Mouse (Mus musculus): ENCODE results near the gene Mmp7. TPM values are rescaled to one million over a fixed set of nuclear protein-coding genes. Genes with fewer than 3 reads are reported as not detected.

The Mmp7 gene
- polyA plus RNA-seq, 1 experiment = not detected

DNA sequence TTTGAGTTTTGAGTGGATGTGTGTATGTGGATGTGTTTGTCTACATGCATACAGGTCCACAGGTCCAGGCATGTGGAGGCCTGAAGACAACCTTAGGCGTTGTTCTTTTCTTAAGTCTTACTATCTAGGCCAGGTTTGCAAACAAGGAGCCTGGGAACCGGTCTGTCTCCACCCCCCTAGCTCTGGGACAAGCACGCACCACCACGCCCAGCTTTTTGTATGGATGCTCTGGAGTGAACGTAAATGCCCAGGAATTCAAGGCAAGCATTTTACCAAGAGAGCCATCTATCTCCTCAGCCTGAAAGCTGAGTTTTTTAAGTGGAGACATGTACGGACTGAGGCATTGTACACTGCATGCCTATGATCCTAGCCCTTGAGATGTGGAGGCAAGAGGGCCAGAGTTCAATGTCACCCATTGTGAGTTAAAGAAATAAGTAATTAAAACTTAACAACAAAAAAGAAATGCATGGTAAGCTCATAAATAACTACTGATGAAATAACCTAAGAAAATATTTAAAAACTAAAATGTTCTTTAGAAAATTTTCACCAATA, 32.3 kb upstream of the Mmp7 start:
- no peaks in the 10 kb centered on the region for H3K36me3 ChIP-seq (ENCODE audit: control insufficient read depth, insufficient read depth)
- H3K27me3 ChIP-seq (ENCODE audit: control insufficient read depth, insufficient read depth, insufficient read length) = no peaks in the 10 kb centered on the region
- H3K4me2 ChIP-seq (ENCODE audit: low read depth) = no peak overlapping the region
- H3K79me2 ChIP-seq (ENCODE audit: control insufficient read depth, insufficient read depth) = no peaks in the 10 kb centered on the region
- TF ChIP-seq SRF (IDR thresholded peaks at IDR 0.05; ENCODE audit: control insufficient read depth, insufficient read length, low read depth) (no peak), REST (IDR thresholded peaks at IDR 0.05; ENCODE audit: insufficient read depth, insufficient read length) (no peak), POLR2A (IDR thresholded peaks at IDR 0.05; ENCODE audit: insufficient read length, low read depth) (no peak), E2F4 (IDR thresholded peaks at IDR 0.05; ENCODE audit: insufficient read depth) (no peak), MYOG (IDR thresholded peaks at IDR 0.05; ENCODE audit: control insufficient read depth in 1 of 3, insufficient read depth in 1 of 3, insufficient read length in 2 of 3, low read depth in 2 of 3) (no peak), TCF12 (IDR thresholded peaks at IDR 0.05; ENCODE audit: insufficient read depth, poor library complexity, severe bottlenecking) (no peak), POLR2AphosphoS2 (IDR thresholded peaks at IDR 0.05; ENCODE audit: insufficient read length, low read depth) (no peak), CEBPB (IDR thresholded peaks at IDR 0.05; ENCODE audit: insufficient read depth, poor library complexity, severe bottlenecking) (no peak), MAX (IDR thresholded peaks at IDR 0.05; ENCODE audit: low read depth) (no peak)
- H3ac ChIP-seq (ENCODE audit: control insufficient read depth, insufficient read length) = no peak overlapping the region
- no peak overlapping the region for H3K4me3 ChIP-seq

DNA sequence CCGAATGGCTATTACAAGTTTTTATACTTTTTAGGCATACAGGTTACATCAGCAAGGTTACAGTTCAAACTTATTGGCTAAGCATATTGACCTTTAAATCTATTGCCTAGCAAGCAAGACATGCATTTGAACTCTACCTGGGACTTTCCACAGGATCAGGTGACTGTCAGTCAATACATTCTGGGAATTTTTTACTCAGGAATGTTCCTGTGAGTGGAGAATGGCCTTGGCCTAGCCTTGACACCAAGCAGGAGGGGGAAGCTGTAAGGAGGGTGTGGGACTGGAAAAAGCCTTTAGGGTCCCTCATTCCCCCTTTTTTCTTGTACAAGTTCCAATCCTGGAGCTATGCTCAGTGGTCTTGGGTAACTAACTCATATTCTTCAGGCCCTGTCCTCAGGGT, 30.5 kb upstream of the Mmp7 start:
- TF ChIP-seq MYOG (IDR thresholded peaks at IDR 0.05; ENCODE audit: control insufficient read depth in 1 of 3, insufficient read depth in 1 of 3, insufficient read length in 2 of 3, low read depth in 2 of 3) (no peak), POLR2AphosphoS2 (IDR thresholded peaks at IDR 0.05; ENCODE audit: insufficient read length, low read depth) (no peak)
- Histone ChIP-seq H3K79me2 (ENCODE audit: control insufficient read depth, insufficient read depth) (no peaks in the 10 kb centered on the region), H3K27me3 (ENCODE audit: control insufficient read depth, insufficient read depth, insufficient read length) (no peaks in the 10 kb centered on the region), H3K4me2 (ENCODE audit: low read depth) (no peak overlapping the region), H3K36me3 (ENCODE audit: control insufficient read depth, insufficient read depth) (no peaks in the 10 kb centered on the region), H3K4me3 (no peak overlapping the region), H3ac (ENCODE audit: control insufficient read depth, insufficient read length) (no peak overlapping the region)

DNA sequence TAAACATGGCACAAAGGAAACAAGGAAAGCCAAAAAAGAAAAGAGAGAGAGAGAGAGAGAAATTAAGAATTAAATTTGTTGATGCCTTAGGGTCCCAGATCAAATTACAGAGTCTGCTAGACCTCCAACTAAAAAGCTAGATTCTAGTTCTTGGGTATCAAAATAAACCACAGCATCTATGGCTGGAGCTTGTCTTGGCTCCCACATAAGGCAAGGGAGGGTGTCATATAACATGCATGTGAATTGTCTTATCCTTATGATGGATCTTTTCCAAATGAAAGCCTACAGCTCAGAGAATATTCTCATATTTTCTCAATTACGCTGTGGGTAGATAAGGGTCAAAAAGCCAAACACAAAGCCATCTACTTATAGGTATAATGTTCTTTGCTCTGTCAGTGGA, 22.2 kb upstream of the Mmp7 start:
- H3K36me3 ChIP-seq (ENCODE audit: control insufficient read depth, insufficient read depth) = no peaks in the 10 kb centered on the region
- H3K4me3 ChIP-seq = no peak overlapping the region
- H3K4me2 ChIP-seq (ENCODE audit: low read depth) = no peak overlapping the region
- H3K27me3 ChIP-seq (ENCODE audit: control insufficient read depth, insufficient read depth, insufficient read length) = no peaks in the 10 kb centered on the region
- no peaks in the 10 kb centered on the region for H3K79me2 ChIP-seq (ENCODE audit: control insufficient read depth, insufficient read depth)
- no peak overlapping the region for H3ac ChIP-seq (ENCODE audit: control insufficient read depth, insufficient read length)
- TF ChIP-seq TCF3 (IDR thresholded peaks at IDR 0.05; ENCODE audit: insufficient read length, low read depth) (no peak), MYOG (IDR thresholded peaks at IDR 0.05; ENCODE audit: control insufficient read depth in 1 of 3, insufficient read depth in 1 of 3, insufficient read length in 2 of 3, low read depth in 2 of 3) (no peak), POLR2AphosphoS2 (IDR thresholded peaks at IDR 0.05; ENCODE audit: insufficient read length, low read depth) (no peak), SRF (IDR thresholded peaks at IDR 0.05; ENCODE audit: control insufficient read depth, insufficient read length, low read depth) (no peak), CEBPB (IDR thresholded peaks at IDR 0.05; ENCODE audit: insufficient read depth, poor library complexity, severe bottlenecking) (no peak), POLR2A (IDR thresholded peaks at IDR 0.05; ENCODE audit: insufficient read length, low read depth) (no peak), MYOD1 (IDR thresholded peaks at IDR 0.05; ENCODE audit: control insufficient read depth in 1 of 3, insufficient read length in 2 of 3, low read depth in 2 of 3) (no peak), REST (IDR thresholded peaks at IDR 0.05; ENCODE audit: insufficient read depth, insufficient read length) (no peak), E2F4 (IDR thresholded peaks at IDR 0.05; ENCODE audit: insufficient read depth) (no peak), TCF12 (IDR thresholded peaks at IDR 0.05; ENCODE audit: insufficient read depth, poor library complexity, severe bottlenecking) (no peak), MAX (IDR thresholded peaks at IDR 0.05; ENCODE audit: low read depth) (no peak)

DNA sequence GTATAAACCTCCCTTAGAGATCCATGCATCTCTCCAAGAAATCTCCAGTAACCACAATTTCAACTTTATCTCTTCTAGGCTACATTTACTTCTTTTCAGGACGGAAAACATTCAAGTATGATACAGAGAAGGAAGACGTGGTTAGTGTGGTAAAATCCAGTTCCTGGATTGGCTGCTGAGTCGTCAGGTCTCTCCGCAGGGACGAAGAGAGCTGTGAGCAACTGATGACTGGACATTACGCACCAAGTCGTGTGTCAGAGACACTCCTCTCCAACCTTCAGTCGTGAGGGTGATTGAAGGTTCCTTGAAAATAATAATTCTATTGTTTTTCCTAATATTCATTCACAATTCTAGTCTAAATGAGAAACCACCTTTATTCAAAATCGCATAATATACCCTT, 18.9 kb upstream of the Mmp7 start:
- no peak overlapping the region for H3K4me2 ChIP-seq (ENCODE audit: low read depth)
- H3K36me3 ChIP-seq (ENCODE audit: control insufficient read depth, insufficient read depth) = no peaks in the 10 kb centered on the region
- no peaks in the 10 kb centered on the region for H3K27me3 ChIP-seq (ENCODE audit: control insufficient read depth, insufficient read depth, insufficient read length)
- H3K4me3 ChIP-seq = no peak overlapping the region
- H3K79me2 ChIP-seq (ENCODE audit: control insufficient read depth, insufficient read depth) = no peaks in the 10 kb centered on the region
- TF ChIP-seq POLR2AphosphoS2 (IDR thresholded peaks at IDR 0.05; ENCODE audit: insufficient read length, low read depth) (no peak), TCF3 (IDR thresholded peaks at IDR 0.05; ENCODE audit: insufficient read length, low read depth) (no peak), USF1 (IDR thresholded peaks at IDR 0.05; ENCODE audit: low read depth) (no peak)
- no peak overlapping the region for H3ac ChIP-seq (ENCODE audit: control insufficient read depth, insufficient read length)

DNA sequence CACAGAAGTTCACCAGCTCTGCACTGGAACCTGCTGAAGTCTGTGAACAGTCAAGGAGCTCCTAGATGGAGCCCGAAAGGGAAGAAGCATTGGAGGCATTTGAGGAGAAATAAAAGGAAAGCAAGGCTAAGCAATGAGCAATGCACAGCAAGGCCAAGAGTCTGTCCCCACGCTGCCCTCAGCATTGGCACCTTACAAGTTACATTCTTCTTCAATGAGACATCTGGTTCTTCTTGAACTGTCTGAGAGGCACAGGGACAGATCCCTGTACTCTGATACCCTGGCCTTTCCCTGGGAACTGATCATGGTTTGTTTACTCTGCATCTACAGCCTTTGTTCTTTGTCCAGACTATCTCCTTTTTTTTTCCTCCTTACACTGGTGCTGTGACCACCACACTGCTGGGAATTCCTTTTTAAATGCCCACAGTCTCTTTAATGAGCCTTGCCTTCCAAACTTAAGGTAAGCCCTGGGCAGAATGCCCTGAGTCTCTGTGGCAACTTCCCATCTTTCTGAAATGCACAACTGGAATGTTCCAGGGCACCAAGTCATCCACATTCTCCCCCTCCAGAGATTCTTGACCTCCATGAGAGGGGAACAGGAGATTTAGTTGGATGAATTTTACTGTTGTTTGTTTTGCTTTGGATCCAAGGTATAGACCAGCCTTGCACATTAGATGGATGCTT, 13.6 kb upstream of the Mmp7 start:
- H3ac ChIP-seq (ENCODE audit: control insufficient read depth, insufficient read length) = no peak overlapping the region
- TF ChIP-seq USF1 (IDR thresholded peaks at IDR 0.05; ENCODE audit: low read depth) (no peak), TCF3 (IDR thresholded peaks at IDR 0.05; ENCODE audit: insufficient read length, low read depth) (no peak), MYOD1 (IDR thresholded peaks at IDR 0.05; ENCODE audit: control insufficient read depth in 1 of 3, insufficient read length in 2 of 3, low read depth in 2 of 3) (no peak), MAX (IDR thresholded peaks at IDR 0.05; ENCODE audit: low read depth) (no peak), REST (IDR thresholded peaks at IDR 0.05; ENCODE audit: insufficient read depth, insufficient read length) (no peak), E2F4 (IDR thresholded peaks at IDR 0.05; ENCODE audit: insufficient read depth) (no peak), SRF (IDR thresholded peaks at IDR 0.05; ENCODE audit: control insufficient read depth, insufficient read length, low read depth) (no peak), CEBPB (IDR thresholded peaks at IDR 0.05; ENCODE audit: insufficient read depth, poor library complexity, severe bottlenecking) (no peak), MYOG (IDR thresholded peaks at IDR 0.05; ENCODE audit: control insufficient read depth in 1 of 3, insufficient read depth in 1 of 3, insufficient read length in 2 of 3, low read depth in 2 of 3) (no peak), POLR2AphosphoS2 (IDR thresholded peaks at IDR 0.05; ENCODE audit: insufficient read length, low read depth) (no peak), TCF12 (IDR thresholded peaks at IDR 0.05; ENCODE audit: insufficient read depth, poor library complexity, severe bottlenecking) (no peak), POLR2A (IDR thresholded peaks at IDR 0.05; ENCODE audit: insufficient read length, low read depth) (no peak)
- H3K79me2 ChIP-seq (ENCODE audit: control insufficient read depth, insufficient read depth) = no peaks in the 10 kb centered on the region
- H3K27me3 ChIP-seq (ENCODE audit: control insufficient read depth, insufficient read depth, insufficient read length) = no peaks in the 10 kb centered on the region
- H3K36me3 ChIP-seq (ENCODE audit: control insufficient read depth, insufficient read depth) = no peaks in the 10 kb centered on the region
- no peak overlapping the region for H3K4me3 ChIP-seq
- no peak overlapping the region for H3K4me2 ChIP-seq (ENCODE audit: low read depth)
